Mouse (Mus musculus): ENCODE measurements at regions not wholly inside any gene's neighbourhood (a gene's known extent, or its start where the extent isn't known, plus 50 kb on each side); places are given as distances from the start of the nearest gene placed in this dataset.

DNA sequence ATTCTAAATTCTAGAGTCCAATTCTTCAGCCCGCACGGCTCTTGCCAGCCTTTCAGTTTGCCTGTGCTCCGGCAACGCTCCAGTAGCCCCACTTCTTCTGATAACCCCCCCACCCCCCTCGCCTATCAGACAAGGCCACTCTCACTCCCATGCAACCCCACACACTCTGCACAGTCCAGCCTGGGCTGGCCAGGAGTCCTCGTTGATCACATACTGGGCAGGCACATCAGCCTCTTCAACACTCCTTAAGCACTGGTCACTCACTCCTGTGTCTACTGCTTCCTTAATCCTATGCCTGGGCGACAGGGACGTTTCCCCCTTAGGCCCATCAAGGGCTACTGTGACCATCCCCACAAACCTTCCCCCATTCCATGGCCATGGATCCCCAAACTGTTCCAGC lies 95.4 kb upstream of the Tom1l1 start:
- DNase-seq, result no peak

DNA sequence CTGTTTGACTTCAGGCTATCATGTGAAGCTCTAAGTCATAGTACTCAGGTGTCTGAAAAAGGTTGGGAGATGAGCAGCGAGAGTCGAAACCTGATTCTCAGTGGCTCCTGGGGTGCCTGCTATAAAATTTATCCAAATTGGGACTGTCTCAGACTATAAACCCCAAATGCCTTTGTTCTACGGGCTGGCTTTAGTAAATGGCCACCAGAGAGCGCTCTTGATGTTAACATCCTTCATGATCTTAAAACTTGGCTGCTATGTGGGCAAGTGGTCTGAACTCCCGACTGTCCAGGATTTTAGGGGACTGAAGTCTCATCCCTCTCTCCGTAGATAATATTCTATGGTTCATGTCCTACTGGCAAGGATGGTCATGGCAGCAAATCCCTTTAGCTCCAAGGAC lies 94.8 kb upstream of the Tom1l1 start:
- DNase-seq, result no peak

DNA sequence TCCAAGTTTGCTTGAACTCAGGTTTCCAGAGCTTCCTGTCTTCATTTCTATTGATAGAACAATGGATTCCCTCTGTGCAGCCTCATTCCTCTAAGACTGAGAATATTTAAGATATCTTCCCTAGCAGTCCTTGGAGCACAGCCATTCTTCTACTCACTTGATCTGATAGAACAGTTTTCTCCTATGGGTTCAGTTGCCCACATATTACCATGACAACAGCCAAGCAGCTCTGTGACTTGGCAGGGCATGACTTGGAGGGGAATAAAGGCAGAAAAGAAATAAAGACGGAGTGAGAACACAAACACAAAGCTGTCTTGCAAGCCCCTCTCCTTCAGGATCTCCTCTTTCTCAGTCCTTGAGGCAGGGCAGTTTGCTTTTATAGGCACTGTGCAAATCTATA lies 87.6 kb upstream of the Tom1l1 start:
- DNase-seq, result no peak

DNA sequence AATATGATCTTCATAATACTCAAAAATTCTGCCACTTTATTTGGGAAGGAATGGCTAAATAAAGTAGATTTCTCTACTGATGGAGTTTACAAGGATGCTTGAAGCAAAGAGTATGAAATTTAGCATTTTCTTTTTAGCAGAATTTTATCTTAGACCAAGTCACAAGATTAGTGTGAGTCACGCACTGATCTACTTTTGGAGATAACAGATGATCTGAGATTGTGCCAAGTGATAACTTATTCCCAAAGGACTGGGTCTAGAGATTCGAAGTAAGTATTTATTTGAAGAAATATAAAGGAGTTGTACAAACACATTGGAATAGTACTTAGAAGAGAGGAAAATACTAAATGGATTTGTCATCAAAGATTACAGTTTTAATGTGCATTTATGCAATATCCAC lies 67.8 kb upstream of the Tom1l1 start:
- DNase-seq, result no peak

DNA sequence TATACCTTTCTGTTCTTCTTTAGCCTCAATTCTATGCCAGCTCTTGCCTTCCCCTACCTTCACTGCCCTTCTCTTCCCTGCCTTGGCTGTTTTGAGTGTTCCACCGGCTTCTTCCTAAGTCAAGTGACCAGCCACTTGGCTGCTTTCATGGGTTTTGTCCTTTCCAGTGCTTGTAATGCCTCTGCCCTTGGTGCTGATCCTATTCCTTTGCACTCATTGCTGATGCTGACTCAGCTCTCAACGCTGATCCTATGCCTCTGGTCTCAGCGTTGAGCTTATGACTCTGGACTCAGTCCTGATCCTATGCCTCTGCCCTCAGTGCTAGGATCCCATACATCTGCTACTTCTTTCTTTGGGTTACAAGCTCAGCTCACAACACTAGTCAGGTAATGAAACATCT lies 60.3 kb upstream of the Tom1l1 start:
- no peak for DNase-seq

DNA sequence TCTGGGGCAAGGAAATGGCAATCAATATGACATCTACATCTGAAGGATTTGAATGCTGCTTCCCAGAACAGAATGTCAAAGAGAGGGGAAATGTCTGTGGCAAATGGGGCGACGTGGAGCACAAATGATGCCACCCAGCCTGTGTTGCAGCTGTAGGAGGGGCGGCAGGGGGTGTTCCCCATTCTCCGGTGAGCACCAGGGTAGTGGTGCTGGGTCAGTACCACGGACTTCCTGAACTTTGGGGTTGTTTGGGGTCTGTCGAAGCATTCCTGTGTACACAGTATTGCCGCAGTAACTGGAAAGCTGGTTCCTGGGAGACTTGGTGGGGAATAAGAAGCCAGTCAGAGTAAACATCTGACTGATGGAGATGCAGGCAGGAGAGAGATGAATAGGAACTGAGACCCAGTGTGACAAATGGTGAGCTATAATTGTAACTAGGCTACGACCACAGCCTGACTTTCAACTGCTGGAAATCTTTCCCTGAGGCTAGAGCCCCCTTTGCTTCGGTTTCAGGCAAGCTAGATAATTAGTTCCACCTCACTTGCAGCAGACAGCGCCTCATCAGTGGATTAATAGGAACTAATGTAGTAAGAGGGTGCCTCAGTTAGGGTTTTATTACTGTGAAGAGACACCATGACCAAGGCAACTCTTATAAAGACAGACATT lies 53.9 kb upstream of the Tom1l1 start:
- DNase-seq, result no peak

DNA sequence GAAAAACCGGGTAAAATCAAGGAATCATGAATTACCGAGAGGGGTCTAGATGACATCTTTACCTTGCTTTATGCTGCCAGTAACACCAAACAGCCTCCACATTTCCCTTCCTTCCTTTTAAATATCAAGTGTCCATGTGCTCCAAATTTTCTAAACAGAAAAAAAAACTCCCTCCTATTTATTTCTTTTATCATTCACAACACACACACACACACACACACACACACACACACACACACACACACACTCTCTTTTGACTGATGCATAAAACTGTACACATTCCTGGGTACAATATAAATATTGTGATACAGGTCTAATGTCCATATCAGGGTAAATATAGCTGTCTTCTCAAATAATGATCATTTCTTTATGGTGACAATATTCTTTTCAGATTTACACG lies 51.3 kb upstream of the Tom1l1 start:
- DNase-seq, result no peak

DNA sequence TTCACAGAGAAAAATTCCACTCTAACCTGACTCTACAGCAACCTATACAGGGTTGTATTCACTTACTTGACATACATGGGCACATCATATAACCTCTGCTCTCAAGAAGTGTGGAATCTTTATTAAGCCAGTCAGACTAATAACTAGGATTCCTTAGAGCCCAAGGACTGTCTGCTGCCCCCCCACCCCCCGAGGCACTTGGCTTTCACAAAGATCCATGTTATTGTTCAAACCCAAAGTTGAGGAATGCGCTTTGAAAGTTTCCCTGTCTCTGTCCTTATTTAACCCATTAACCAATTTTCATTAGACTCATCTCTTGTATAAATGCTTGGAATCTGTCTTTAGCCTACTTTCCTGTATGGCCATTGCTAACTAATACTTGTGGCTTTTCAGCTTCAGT lies 50.6 kb upstream of the Tom1l1 start:
- no peak for DNase-seq

Data from lung, postnatal 14 days (tissue).